Comparison of ENCODE assay signal across 8 mouse cellular contexts in the genomic region with DNA sequence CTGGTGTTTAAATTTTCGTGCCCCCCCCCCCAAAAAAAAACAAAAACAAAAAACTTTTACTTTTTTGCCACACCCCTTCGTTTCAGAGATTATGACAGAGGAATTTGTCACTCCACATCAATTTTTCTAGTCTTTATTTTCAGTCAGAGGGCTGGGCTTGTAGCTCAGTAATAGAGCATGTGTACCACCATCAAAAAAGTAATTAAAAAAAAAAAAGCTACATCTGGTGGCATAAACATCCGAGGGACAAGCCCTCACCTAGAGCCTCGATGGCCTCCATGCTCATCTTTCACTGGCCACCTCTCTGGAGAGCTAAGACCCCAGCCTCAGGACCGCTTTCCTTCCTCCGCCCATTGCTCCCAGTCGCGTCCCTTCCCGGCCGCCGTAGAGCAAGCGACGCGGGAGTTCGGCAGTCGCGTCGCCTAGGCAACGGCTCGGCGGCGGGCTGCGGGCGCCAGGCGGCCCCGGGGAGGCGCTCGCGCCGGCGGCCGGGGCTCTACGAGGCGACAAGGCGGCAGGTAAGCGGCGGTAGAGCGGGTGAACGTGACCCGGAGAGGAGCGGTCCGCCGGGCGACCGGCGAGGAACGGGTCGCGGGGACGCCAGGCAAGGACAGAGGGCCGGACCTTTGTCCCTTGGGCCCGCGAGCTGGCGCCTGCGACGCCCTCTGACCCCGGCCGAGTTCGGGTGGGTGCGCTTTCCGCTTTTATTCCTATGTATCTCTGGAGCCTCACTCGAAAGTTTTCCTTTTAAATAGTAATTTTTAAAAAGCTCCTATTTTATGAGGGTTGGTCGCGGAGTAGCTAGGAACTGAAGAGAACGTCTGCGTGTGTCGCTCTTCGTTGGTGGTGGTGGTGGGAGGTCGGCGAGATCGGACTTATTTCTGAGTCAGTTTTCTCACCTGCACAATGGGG. TPM values are rescaled to one million over a fixed set of nuclear protein-coding genes. Genes with fewer than 3 reads are reported as not detected.
DNase-seq lines count a peak whose midpoint lies in the region; ATAC-seq and TF ChIP-seq lines count a peak whose summit lies in the region.

A gene (plus strand): TSS at position 412 of the 912 bp plus-strand sequence.

- no peaks in the 10 kb centered on the region for H3K9me3 ChIP-seq in G1E (replicated peaks)
- no peaks in the 10 kb centered on the region for H3K9me3 ChIP-seq in forebrain, embryonic 15.5 days
- no peaks in the 10 kb centered on the region for H3K9me3 ChIP-seq in neural tube, embryonic 15.5 days (replicated peaks)

- DNase-seq in G1E (ENCODE audit: low spot score): peak; percentile 79
- peak; percentile 82 for DNase-seq in cerebellum, adult 11 months
- peak; percentile 91 to 93 for DNase-seq in heart, postnatal 14 days
- no peak for DNase-seq in large intestine, adult 2 months (ENCODE audit: low read depth, low spot score)
- peak; percentile 84 for DNase-seq in lung, adult 2 months
- peak; percentile 93 for DNase-seq in testis, postnatal 10 days (ENCODE audit: low spot score)

- no peak for TF ChIP-seq CTCF in G1E (IDR thresholded peaks at IDR 0.05; ENCODE audit: low read depth, low read length)
- no peak for TF ChIP-seq CTCF in lung, adult 2 months (IDR thresholded peaks at IDR 0.05; ENCODE audit: insufficient read depth, low read length)

- peak within 1 kb of the TSS; percentile 79 for H3K27ac ChIP-seq in forebrain, embryonic 15.5 days (replicated peaks)
- peak within 1 kb of the TSS; percentile 86 for H3K27ac ChIP-seq in neural tube, embryonic 15.5 days (replicated peaks)

- peaks cover 22% of the 10 kb centered on the region for H3K36me3 ChIP-seq in G1E (replicated peaks)
- no peaks in the 10 kb centered on the region for H3K36me3 ChIP-seq in forebrain, embryonic 15.5 days
- no peaks in the 10 kb centered on the region for H3K36me3 ChIP-seq in neural tube, embryonic 15.5 days

- H3K27me3 ChIP-seq in G1E (ENCODE audit: insufficient read depth, low read length): no peaks in the 10 kb centered on the region
- H3K27me3 ChIP-seq in forebrain, embryonic 15.5 days: no peaks in the 10 kb centered on the region
- no peaks in the 10 kb centered on the region for H3K27me3 ChIP-seq in neural tube, embryonic 15.5 days (replicated peaks)

- peak; percentile 11; the same call in 1 of the 2 replicates for TF ChIP-seq POLR2A in lung, adult 2 months (IDR thresholded peaks at IDR 0.05; ENCODE audit: borderline replicate concordance, extremely low read depth, low read depth, low read length)

- under 1% methylated on average over 71 of the region's 71 CpGs for WGBS in forebrain, embryonic 15.5 days
- 1% methylated on average over 71 of the region's 71 CpGs for WGBS in large intestine, adult 2 months
- WGBS in lung, adult 2 months: 1% methylated on average over 71 of the region's 71 CpGs
- 1% methylated on average over 71 of the region's 71 CpGs for WGBS in neural tube, embryonic 15.5 days

- peak within 1 kb of the TSS; percentile 84 for H3K4me3 ChIP-seq in G1E (ENCODE audit: low read depth, low read length)
- H3K4me3 ChIP-seq in forebrain, embryonic 15.5 days: peak within 1 kb of the TSS; percentile 95
- H3K4me3 ChIP-seq in lung, adult 2 months (replicated peaks; ENCODE audit: extremely low read depth, low read depth, low read length): peak within 1 kb of the TSS; percentile 95
- H3K4me3 ChIP-seq in neural tube, embryonic 15.5 days (replicated peaks): peak within 1 kb of the TSS; percentile 96

- peaks cover 37% of the 10 kb centered on the region for H3K4me1 ChIP-seq in G1E (ENCODE audit: insufficient read depth, low read depth, low read length)
- H3K4me1 ChIP-seq in forebrain, embryonic 15.5 days: peaks cover 23% of the 10 kb centered on the region
- peaks cover 11% of the 10 kb centered on the region for H3K4me1 ChIP-seq in lung, adult 2 months (ENCODE audit: control insufficient read depth, insufficient read depth, low read length)
- H3K4me1 ChIP-seq in neural tube, embryonic 15.5 days: peaks cover 35% of the 10 kb centered on the region

- peak within 1 kb of the TSS; percentile 71 for H3K4me2 ChIP-seq in forebrain, embryonic 15.5 days (replicated peaks)
- peak within 1 kb of the TSS; percentile 70 for H3K4me2 ChIP-seq in neural tube, embryonic 15.5 days

- intact Hi-C loops in heart, postnatal 14 days (cut with DNase I): loop anchor here (2.0 to 5.0 kb wide), 3 partner anchors 34 to 61 kb away; no protein-coding TSS in a partner anchor

- ATAC-seq in G1E (ENCODE audit: extremely low read depth, insufficient number of reproducible peaks, low FRiP score, poor library complexity, severe bottlenecking): peak; percentile 73
- peak; percentile 94 for ATAC-seq in forebrain, embryonic 15.5 days (replicated peaks)
- ATAC-seq in neural tube, embryonic 15.5 days (ENCODE audit: low FRiP score): peak; percentile 92

- H3K9ac ChIP-seq in forebrain, embryonic 15.5 days (replicated peaks): peak within 1 kb of the TSS; percentile 67
- peak within 1 kb of the TSS; percentile 80 for H3K9ac ChIP-seq in neural tube, embryonic 15.5 days (replicated peaks)

RNA-seq across cellular contexts. Expression of the gene that starts here (rescaled TPM):
- total RNA-seq in G1E (2014; fragmentation: Nextera tagmentation) (17.7 and 47.9 TPM in 2 replicates), G1E (2017) (28.1 and 28.8 TPM in 2 replicates)
- 166 and 211 TPM in 2 replicates for polyA plus RNA-seq in G1E (2012)
- polyA plus RNA-seq in forebrain, embryonic 15.5 days (2015; fragmentation: Nextera tagmentation; extraction: Ambion mirVana): 157 and 165 TPM in 2 replicates
- 100 to 1,000 TPM; 183 to 188 TPM for total RNA-seq in heart, postnatal 14 days (2021)
- 107 TPM in 2 replicates for polyA plus RNA-seq in large intestine, adult 2 months (2012; rRNA removed)
- 167 and 180 TPM in 2 replicates for polyA plus RNA-seq in lung, adult 2 months (2012; rRNA removed)
- 107 and 110 TPM in 2 replicates for polyA plus RNA-seq in neural tube, embryonic 15.5 days (2015; fragmentation: Nextera tagmentation; extraction: Ambion mirVana)
